Mouse (Mus musculus) cerebellum, postnatal 25 days (tissue): ENCODE results near the gene Bbs12.

ENCODE experiments used
- DNase-seq, 2 experiments: peaks; one replicate each; pipeline ENCODE4 v3.0.0; 2021; ENCODE audit warnings: mixed read lengths in 2 of 2

Gene Bbs12

GRCm38 (mm10) chr3:37312370-37312941 lies at the start of gene Bbs12, which contains the start of gene Cetn4:
Bbs12 (plus strand) TSS chr3:37312554.
Cetn4 (minus strand) TSS chr3:37312708.
- peak; percentile 98 to 99 for DNase-seq

DNA sequence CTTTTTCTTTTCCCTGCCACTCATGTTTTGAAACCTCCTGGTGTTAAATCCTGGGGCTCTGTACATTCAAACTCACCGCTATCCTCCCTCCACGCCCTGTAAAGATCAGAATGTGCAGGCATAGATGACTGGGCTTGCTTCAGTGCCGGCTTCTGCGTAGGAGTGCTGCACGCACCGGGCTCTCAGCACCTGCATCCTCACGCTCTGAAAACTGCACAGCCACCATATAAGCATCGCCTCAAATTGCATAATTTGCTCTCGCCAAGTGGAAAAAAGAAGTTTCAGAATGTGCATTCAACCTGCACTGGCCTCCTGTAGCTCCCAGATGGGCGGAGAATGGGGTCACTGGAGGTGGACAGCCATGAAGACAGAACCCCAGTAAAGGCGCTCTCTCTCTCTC lies 44.0 kb upstream of the Bbs12 start:
- no peak for DNase-seq

DNA sequence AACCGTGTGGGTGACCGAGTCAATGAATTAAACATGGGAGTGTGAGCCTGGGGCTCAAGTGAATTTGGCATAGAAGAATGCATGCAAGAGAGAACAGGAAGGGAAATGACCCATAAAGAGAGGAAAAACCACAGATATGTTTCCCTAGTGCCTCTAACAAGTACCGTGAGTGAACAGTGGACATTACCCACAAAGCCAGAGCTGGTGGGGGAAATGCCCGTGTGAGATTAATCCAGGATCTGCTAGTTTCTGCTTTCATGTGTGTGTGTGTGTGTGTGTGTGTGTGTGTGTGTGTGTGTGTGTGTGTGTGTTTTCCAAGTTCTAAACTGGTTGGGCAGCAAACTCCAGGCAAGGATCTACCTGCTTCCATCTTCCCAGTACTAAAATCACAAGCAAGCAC lies 42.4 kb upstream of the Bbs12 start:
- no peak for DNase-seq

GRCm38 (mm10) chr3:37271209-37271608 lies 41.1 kb upstream of the Bbs12 start:
- peak; percentile 34 to 64 for DNase-seq

- DNase-seq, result no peak
Measured at GRCm38 (mm10) chr3:37273092-37273491, 39.3 kb upstream of the Bbs12 start.

DNA sequence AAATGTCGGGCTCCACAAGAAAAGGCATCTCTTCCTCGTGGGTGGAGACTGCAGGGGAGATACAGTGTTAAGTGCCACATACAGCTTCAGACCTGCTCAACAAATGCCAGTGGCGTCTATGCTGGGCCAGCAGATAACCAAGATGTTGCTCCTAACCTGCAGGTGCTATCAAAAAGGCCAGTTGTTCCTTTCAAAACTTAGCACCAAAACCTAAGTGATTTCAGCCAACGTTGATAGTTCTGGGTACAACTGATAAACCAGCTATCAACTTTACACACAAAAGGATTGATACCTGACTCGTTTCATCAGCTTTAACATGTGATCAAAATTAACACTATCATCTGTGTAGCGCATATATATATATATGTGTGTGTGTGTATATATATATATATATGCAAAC lies 37.7 kb upstream of the Bbs12 start:
- no peak for DNase-seq

DNA sequence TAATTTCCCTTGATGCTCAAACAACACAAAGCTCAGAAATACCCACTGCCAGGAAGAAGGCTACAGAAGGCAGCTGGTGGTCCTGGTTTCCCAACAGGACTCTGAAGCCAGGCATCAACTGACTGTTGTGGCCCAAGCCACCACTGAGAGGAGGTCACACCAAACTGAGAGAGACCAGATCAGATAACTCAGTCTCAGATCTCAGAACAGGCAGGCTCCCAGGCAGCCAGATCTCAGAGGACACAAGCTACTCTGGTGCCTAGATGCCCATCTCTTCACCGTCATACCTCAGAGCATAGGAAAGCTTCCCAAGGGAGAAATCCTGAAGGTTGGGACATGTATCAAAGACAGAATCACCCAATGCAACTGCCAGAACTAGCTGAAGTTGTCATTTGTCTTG lies 32.1 kb upstream of the Bbs12 start:
- no peak for DNase-seq

DNA sequence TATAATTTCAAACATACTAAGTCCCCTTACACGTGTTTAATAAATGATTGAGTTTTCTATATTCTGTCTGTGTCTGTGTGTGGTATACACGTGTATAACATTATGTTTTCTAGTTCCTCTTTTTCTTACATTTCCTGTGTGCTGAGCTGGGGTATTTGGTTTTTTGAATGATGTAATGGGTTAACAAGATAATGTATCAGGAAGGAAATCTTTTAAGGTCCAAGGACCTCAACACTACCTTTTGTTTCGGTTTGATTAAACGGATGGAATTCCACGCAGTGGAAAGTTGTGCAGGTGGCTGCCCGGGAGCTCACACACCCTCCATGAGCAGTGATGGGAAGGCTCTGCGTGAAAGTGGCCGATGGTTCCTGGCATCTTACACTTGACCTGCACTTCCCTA lies 31.5 kb upstream of the Bbs12 start:
- no peak for DNase-seq

DNA sequence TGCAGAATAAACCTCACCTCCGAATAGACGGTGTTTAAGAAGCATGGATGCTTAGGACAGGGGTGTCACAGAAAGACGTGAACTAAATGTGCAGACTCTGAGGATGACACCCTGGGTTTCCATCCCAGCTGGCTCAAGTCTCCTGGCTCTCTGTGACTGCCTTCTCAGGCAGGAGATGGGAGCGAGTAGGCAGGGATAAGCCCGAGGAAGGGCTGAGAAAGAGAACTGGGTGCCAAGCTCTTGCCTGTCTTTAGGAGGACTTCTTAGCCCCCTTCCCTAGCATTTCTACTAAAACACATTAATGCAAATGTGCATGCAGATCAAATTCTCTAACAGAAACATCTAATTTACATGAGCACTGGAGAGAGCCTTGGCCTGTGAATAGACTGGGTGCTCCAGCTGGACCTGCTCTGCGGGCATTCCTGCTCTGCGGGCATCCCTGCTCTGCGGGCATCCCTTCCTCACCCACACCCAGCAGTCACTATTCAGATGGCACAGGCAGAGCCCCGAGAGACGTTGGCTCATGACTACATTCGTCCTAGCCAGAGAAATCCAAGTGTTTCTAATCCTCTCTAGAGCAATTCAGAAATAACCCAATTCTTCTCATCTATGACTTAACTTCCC lies 29.9 kb upstream of the Bbs12 start:
- no peak for DNase-seq

DNA sequence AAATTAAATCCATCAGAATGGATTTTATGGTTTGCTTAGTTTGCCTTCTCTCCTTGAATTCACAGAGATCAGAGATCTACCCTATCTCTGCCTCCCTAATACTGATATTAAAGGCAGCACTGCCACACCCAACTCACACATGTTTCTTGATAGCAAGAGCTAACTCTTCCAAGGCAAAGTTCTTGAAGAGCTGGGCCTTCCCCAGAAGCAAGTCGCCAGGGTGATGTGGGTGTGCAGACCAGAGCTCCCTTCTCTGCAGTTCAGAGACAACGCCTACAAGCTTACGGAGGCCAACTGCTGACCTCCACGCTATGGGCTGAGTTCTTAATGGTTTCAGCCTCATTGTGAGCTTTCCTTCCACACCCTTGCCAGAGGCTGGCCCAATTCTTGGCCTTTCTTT lies 29.1 kb upstream of the Bbs12 start:
- no peak for DNase-seq

- DNase-seq, result no peak
Measured at GRCm38 (mm10) chr3:37289237-37289636, 23.1 kb upstream of the Bbs12 start.

DNA sequence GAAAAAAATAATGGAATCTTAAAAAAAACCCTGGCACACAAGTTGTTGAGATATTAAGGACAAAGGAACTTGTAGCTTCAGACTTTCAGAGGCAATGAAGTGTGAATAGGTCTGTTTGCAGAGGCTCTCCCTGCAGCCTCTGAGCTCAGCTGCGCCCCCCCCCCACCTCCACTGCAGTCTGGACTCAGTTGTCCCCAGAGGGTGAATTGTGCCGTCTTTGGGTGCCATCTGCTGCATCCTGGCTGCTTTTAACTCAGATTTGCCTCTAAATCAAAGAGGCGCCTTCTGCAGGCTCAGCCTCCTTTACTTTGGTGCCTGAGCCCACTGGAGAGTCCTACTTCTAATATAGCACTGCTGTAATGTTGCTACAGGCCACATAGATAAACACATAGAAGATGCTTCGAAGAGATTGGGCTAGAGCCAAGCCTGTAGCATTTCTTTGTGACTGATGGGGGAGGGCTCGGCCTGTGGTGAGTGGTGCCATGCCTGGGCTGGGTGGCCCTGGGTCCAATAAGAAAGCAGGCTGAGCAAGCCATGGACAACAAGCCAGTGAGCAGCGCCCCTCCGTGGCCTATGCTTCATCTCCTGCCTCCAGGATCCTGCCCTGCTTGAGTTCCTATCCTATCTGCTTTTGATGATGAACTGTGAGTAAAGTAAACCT lies 21.3 kb upstream of the Bbs12 start:
- DNase-seq, result no peak

- no peak for DNase-seq
Measured at GRCm38 (mm10) chr3:37291929-37292328, 20.4 kb upstream of the Bbs12 start.

DNA sequence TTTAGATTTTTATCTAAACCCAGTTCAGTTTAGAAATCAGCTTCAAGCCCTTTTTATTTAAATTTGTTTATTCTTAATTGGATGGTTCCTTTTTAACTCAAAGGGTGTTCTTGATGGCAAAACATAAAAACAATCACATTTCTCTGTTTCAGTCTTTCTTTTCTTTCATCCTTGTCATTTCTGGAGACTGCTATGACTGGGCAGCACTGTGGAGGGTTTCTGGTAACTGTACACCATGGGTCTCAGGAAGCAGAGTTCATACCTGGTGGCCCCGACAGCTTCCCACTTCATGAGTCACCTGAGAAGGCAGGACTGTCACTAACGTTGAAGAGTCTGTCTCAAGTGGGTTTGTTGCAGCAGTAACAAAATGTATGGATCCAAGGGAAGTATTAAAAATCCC lies 19.7 kb upstream of the Bbs12 start:
- DNase-seq, result no peak

DNA sequence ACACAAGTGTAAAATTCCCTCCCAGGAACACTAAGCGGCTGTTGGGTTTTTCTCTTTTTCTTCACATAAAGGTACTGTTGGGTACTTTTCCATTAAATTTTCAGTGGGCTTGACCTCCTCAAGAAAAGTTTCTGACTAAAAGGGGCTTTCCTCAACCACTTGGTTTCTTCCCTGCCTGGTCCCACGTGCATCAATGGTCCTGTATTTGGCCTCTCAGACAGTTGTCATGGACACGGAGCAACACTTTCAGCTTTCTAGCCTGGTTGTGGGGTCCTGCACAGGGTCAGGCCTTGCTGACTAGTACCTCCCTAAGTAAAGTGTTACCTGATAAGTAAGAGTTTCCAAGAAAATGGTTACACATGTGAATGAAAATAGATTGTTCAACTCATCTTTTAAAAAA lies 12.9 kb upstream of the Bbs12 start:
- DNase-seq, result no peak

- peak; percentile 20 to 58 for DNase-seq
Measured at GRCm38 (mm10) chr3:37302685-37303084, 9.7 kb upstream of the Bbs12 start.

DNA sequence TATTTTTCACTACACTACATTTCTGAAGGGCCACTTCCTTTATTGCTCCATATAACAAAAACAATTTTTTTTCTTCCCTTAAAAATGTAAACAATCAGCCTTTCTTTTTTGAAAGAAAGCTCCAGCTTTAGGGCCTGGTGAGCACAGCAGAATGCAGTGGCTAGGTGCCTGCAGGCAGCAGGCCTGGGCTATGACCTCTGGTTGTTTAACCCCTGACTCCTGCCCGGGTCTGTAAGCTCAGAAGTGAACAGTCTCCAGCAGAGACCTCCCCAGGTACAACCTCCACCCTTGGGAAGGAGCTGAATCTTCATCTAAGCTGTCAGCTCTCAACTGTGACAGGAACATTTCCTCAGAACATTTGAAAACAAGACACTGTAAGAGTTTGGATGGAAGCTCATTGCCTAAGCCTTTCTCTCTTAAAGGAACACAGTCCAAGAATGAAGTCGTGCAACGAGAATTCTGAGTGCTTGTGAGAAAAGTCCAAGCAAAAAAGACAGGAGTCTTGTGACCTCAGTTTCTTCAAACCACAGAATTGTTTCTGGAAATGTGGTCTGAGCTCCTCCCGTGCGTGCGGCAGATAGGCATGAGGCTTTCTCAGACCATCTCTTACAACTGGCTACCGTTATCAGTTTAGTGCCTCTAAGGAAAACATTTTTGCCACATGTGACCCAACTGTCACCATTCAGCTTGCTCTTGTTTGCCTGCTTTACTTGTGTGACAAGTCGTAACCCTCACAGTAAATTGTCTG lies 8.8 kb upstream of the Bbs12 start:
- DNase-seq, result no peak

- no peak for DNase-seq
Measured at GRCm38 (mm10) chr3:37311897-37312369, 421 bp upstream of the Bbs12 start.

GRCm38 (mm10) chr3:37313371-37313770 lies 1.0 kb downstream of the Bbs12 start:
- no peak for DNase-seq

DNA sequence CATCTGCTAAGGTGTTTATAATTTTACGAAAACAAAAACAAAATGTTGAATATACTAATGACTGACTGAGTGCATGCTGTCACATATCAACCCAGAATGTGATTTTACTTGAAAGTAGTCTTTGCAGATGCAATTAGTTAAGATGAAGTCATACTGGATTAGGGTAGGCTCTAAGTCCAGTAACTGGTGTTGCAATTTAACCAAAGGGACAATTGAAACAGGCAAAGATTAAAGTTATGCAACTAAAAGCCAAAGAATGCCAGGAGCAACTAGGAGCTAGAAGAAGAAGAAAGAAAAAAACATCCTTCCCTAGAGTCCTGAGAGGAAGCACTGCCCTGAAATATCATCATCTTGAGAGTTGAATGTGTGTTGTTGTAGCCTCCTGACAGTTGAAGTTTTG lies 3.9 kb downstream of the Bbs12 start:
- no peak for DNase-seq

GRCm38 (mm10) chr3:37324310-37324709 lies 12.0 kb downstream of the Bbs12 start:
- DNase-seq, result peak in 1 of 2 experiments; percentile 10

DNA sequence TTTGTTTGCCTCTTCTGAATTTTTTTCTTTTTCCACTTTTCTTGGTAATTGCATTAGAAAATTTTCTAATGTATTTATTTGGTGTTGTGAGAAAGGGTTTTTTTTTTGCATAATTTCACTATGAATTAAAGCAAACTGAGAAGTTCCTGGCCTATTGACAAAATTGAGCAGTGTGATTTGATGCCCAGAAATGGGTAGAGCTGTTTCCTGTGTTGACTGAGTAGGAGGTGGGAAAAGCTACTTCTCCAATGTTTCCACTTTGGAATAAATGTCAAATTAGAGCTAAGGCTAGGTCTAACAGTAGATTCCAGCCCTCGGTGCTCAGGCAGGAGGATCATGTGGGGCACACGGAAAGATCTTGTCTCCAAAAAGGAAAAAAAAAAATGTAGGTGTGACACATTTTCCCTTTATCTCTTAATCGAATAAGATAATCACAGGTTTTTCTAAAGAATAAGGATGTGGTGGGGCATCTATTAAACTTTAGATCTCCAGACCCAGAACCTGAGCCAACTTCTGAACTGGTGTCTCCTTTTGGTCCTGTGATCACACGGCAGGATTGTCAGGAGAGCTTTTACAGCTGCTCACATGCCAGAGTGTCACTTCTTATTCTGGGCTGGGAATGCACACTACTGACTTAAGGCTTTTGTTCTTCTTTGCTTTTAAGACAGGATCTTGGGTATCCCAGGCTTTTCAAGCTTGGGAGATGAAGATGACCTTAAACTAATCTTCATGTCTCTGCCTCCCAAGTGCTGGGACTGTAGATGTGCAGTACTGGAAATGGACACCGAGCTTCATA lies 13.2 kb downstream of the Bbs12 start:
- DNase-seq, result no peak

DNA sequence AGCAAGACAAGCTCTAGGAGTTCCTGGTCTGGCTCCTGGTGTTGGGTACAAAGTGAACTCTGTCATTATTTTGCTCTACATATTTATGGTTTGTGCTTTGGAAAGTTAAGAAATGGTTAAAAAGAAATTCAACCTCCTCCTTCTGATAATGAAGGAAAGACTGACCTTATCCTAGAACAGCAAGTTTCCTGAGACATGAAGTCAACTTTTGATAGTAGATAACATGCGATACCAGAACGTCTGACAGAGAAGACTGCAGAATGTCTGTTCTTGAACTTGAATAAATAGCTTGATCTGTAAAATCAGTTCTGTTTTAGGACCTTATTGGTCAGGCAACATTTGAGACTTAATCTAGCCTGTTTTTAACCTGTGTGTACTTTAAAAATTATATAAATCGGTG lies 14.3 kb downstream of the Bbs12 start:
- DNase-seq, result no peak
